Mouse (Mus musculus) cerebellum, adult 2 months (tissue): ENCODE results near the gene Susd3.

Source experiments
- CTCF ChIP-seq: fragments of 200-500 bp; IDR thresholded peaks from 2 replicates; pipeline ENCODE4 v1.5.1; 2011; ENCODE audit warnings: low read depth, mild to moderate bottlenecking, control low read depth, low read length, moderate library complexity, borderline replicate concordance; ENCODE audit not compliant: insufficient read depth
- POLR2A ChIP-seq: fragments of 200-500 bp; IDR thresholded peaks from 2 replicates; pipeline ENCODE4 v1.6.1; 2011; ENCODE audit warnings: low read length, control low read depth, borderline replicate concordance; ENCODE audit not compliant: insufficient read depth

- TF ChIP-seq CTCF, result no peak
- no peak for TF ChIP-seq POLR2A
Measured at GRCm38 (mm10) chr13:49247232-49247739, 1.2 kb downstream of the Susd3 start.
